Mouse (Mus musculus) spleen, adult 12 weeks (tissue): ENCODE results near the gene Dexi.

Source experiments
- DNase-seq: peaks from one replicate; pipeline ENCODE4 v3.0.0; 2022; ENCODE audit warnings: low spot score

Dexi gene

DNA sequence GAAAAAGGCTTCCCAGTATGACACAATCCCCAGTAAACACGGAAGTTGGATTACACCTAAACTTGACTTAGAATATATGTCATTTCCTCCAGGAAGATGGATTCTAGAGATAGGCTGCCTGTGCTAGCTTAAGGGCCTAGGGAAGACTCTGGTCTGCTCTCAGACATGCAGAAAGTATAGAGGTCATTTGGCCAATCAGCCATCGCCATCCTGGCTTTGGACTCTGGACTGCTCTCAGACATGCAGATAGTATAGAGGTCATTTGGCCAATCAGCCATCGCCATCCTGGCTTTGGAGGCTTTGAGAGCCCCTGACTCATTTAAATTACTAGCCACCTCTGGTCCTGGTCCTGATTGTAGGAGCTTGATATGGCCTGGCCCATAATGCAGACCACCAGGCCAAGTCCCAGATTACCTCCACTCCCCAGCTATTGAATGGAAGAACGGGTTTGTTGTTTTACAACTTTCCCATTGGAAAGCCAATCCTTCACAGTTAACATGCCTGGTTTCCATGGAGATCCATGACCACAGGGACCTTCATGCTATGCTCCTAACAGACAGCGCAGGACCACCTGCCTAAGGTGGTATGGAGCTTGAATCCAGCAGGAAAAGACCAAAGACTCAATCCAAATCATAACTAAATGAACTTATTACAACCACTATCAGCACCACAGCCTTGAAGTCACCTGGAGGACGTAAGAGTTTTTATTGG, 88.8 kb downstream of the Dexi start:
- DNase-seq, result no peak
